Mouse (Mus musculus) frontal cortex, postnatal 14 days (tissue): Measurements from ENCODE around the gene Ncbp2.
A peak's percentile ranks its signal among the peaks of the same experiment; 100 is the strongest.
"Not testable (repeated sequence)": the region's sequence is repeated elsewhere in the genome, so short reads cannot be mapped to it uniquely, and the experiment has no call there.

ENCODE experiments used
- DNase-seq, 2 experiments: peaks; one replicate each; pipeline ENCODE4 v3.0.0; 2022; ENCODE audit warnings: low spot score in 2 of 2

The Ncbp2 gene

DNA sequence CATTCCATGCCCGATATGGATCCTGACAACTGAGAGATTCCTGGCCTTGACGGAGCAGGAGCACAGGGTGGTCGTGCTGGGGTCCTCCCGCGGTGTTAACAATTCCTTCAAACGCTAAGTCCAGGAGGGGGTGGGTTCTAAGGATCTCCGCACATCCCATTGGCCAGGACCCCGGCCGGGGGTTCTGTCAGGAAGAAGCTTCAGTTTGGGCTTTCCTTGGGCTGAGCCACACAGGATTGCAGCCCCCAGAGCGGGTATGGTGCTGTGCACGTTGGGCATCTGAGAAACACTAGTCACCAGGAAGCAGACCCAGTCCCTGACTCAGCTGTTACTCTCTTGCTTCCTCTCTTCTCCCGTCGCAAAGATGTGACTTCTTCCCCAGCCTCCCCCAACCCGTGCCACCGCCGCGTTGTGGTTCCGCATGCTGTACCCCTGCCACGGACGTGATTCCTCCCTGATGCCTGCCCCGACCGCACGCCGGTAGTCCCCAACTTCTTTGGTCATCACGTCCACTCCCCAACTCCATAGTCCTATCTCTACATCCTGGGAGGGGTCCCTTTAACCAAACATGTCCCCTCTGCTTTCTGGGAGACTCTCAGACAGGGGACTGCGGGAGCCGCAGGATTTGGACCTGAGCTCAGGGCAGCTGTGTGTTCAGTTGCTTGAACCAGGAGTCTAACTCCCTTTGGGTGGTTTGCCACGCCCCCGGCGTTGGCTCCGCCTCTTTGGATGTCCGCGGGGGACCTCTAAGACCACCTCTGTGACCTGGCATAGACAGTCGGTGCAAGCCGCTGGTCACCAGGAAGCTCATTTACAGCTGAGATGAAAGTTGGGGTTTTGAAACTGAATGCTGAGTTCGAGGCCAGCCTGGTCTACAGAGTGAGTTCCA lies 13.0 kb upstream of the Ncbp2 start:
- DNase-seq, result peak in 1 of 2 experiments; percentile 40

DNA sequence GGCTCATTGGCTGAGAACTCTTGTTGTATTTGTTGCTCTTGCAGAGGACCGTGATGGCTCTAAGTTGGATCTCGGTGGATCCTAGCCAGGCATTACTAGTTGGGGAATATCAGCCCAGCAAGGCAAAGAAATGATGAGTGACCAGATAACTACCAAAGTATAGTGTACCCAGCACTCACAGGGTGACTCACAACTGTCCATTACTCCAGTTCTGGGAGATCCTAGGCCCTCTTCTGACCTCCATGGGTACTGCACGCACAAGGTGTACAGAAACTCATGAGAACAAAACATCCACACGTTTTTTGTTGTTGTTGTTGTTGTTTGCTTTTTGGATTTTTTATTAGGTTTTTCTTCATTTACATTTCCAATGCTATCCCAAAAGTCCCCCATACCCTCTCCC lies 11.7 kb upstream of the Ncbp2 start:
- DNase-seq, result no peak

DNA sequence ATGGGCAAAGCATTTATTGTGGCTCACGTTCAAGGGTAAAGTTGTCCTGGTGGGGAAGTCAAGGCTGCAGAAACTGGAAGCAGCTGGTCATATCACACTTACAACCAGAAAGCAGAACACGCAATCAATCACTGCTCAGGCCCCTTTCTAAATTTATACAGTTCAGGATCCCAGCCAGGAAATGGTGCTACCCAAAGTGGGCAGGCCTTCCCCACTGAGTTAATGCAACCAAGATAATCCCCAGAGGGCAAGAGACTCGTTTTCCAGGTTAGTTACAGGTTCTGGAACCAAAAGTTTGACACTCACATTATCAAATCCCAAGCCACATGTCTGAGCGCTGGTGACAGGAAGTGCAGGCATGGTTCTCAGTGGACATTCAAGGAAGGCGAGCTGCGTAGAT lies 9.5 kb upstream of the Ncbp2 start:
- no peak for DNase-seq

DNA sequence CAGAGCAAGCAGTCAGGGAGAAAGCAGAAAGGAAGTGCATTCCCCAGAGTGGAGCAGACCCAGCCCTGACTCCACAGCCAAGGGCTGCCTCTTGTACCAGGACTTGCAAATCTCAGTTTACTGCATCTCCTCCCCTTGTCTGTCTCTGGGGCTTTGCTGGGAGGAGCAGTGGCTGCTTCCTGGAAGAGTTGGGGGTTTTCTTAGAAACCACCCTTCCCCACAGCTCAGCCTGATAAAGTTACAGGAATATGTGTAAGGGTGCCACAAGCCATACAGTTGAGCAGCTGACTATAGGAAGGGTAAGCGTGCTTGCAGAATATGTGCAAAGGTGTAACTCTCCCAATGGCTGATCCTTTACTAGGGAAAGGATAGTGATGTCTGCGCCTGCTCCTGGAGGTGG lies 7.7 kb upstream of the Ncbp2 start:
- no peak for DNase-seq

DNA sequence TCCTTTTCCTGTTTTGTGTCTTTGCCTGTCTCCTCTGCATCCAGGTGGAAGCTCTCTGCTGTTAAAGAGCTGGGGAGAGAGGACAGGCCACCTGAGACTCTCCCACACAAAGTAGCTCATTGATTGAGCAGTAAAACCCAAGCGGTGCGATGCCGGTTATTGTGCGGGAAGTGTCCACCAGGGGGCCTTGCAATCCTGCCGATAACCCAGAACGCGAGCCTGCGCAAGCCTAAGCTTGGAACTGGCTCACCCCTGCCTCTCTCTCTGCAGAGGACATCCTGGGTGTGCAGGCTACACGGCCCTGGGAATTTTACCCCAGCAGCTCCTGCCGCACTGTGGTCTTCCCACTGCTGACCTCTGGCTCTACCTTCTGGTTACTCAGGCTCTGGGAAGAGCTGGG lies 4.3 kb upstream of the Ncbp2 start:
- peak in 1 of 2 experiments; percentile 79 for DNase-seq

DNA sequence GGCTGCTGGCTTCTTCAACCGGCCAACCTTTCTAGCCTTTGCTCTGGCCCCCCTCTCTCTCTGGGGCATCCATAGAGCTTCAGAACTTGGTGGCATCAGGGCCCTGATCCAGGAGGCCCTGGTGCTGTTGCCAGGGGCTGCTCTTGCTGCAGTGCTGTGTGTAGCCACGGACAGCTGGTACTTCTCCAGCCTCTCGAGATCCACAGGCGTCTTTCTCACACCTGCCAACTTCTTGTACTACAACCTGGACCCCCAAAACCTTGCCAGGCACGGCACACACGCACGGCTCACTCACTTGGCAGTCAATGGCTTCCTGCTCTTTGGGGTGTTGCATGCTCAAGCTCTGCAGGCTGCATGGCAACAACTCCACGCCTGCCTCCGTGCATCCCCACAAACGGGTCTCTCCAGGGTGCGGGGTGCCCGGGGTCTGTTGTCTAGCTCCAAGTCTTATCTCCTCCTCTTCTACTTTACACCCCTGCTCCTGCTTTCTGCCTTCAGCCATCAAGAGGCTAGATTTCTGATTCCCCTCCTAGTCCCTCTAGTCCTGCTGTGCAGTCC lies 3.5 kb upstream of the Ncbp2 start:
- no peak for DNase-seq

DNA sequence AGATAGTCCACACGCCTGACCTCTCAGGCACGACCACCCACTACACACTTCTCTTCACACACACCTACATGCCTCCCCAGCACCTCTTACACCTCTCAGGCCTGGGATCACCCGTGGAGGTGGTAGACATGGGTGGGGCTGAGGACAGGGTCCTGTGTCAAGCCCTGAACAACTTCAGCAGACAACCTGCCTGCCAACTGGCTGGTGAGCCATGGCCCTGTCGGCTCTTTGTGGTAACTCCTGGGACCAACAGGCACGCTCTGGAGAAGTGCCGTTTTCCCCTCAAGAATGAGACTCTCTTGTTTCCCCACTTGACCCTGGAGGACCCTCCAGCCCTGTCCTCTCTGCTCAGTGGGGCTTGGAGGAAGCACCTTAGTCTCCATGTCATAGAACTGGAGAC lies 2.9 kb upstream of the Ncbp2 start:
- no peak for DNase-seq

DNA sequence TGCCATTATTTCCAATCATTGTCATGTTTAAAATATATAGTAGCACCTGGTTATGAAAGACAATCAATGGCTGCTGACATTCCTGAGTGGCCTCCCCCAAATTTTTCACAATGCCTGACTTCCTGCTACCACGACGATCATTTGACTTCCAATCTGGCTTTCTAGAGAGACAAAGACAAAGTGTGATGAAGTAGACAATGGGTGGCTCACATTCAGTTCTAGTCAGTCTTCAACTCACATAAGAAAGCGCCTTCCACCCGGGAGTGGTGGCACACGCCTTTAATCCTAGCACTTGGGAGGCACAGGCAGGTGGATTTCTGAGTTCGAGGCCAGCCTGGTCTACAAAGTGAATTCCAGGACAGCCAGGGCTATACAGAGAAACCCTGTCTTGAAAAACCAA lies 2.3 kb upstream of the Ncbp2 start:
- DNase-seq, result not testable (repeated sequence)

DNA sequence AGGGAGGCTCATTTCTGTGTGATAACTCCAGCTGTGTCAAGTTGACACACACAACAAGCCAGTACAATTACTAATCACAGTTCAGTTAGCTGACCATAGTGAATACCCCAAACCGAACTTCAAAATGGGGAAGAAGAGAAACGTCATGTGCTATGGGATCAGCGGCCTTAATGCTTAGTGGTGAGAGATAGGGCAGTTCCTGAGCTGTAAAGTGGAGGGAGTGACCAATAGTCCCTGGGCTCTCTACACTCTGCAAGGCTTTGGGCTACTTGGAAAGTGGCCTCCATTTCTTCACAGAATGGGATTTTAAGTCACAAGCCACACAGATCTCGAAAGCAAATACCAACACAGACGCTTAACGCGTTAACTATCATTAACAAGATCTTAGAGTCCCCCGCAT lies 980 bp upstream of the Ncbp2 start:
- no peak for DNase-seq

DNA sequence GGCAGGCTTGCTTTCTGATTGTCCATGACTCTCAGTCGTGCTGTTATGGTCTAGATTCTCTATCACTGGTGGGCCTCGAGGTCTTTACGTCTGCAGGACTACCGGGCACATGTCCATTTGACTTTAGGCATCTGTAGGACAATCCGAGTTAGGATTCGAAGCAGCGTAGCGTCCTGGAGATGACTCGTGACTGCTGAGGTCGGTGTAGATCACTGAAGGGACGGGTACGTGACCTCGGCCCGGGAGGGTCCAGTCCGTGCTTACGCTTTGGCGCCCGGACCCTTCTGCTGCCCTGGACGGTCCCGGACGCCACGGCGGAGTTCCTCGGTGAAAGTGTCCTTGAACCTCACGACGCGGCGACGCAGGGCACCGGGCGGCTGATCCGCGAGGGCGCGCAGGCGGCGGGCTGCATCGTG lies 404 bp upstream of the Ncbp2 start:
- no peak for DNase-seq

DNA sequence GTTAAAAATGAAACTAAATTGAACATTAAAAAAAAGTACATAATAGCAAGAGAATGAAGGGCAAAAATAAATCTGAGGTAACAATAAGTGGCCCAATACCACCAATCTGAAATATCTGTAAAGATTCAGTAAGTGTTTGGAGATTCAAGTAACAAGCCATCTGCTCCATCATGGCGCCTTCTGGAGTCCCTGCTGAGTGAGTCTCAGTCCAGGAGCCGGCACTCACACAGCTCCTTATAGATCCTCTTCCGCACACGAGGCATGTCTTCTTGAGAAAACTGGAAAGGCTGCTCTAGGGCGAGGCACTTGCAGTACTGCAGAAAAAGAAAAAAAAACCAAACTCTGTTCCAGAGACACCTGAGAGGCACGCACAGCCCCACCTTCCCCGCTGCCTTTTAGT lies 14.9 kb downstream of the Ncbp2 start:
- DNase-seq, result peak in 1 of 2 experiments; percentile 15

DNA sequence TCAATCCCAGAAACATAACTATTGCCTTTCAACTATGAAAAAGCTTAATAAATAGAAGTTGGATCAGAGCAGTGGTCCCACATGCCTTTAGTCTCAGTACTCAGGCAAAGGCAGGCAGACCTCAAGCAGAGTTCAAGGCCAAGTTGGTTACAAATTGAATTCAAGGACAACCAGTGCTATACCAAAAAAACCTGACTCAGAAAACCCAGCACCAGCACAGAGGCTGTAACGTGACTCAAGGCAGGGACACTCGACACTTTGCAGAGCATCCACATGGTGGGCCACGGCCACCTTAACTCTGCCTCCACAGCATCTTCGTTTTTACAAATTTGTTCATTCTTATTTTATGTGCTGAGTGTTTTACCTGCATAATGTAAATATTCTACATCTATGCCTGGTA lies 26.9 kb downstream of the Ncbp2 start:
- no peak for DNase-seq

DNA sequence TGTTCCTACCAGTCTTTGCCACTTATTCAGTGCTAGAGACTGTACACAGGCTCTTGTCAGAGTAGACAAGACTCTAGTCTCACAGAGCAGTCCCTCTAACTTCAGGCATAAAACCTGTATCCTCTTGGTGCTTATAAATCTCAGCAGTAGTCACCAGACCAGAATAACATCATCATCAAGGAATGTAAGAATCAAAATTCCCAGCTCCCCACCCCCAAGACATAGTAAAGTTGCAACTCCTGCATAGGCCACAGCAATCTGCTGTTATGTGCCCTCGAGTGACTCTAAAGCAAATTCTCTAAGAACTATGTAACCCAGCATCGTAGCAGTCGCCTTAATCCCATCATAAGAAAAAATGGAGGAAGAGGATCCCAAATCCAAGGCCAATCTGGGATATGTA lies 31.2 kb downstream of the Ncbp2 start:
- DNase-seq, result no peak

DNA sequence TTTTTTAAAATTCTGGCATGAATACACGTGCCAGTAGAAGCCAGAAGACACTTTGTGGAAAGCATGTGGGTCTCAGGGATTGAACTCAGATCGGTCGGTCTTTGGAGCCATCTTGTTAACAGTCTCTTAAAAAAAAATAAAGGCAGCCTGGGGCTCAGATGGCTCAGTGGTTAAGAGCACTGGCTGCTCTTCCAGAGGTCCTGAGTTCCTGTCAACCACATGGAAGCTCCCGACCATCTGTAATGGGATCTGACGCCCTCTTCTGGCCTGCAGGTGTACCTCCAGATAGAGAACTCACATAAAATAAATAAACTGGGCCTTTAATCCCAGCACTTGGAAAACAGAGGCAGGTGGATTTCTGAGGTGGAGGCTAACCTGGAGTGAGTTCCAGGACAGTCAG lies 32.6 kb downstream of the Ncbp2 start:
- no peak for DNase-seq

DNA sequence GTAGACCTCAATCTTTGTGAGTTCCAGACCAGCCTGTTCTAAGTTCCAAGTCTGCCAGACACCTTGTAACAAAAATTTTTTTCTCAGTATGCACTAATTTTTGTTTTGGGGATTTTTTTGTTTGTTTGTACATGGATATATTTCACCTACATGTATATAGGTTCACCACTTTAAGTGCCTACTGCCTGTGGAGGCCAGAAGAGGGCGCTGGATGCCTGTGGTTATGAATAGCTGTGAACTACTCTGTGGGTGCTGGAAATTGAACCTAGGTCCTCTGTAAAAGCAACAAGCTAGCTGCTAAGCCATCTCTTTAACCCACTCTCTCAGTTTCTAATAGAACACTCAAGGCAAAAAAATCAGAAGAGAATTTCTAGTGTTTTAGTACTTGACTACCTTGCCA lies 43.7 kb downstream of the Ncbp2 start:
- no peak for DNase-seq

DNA sequence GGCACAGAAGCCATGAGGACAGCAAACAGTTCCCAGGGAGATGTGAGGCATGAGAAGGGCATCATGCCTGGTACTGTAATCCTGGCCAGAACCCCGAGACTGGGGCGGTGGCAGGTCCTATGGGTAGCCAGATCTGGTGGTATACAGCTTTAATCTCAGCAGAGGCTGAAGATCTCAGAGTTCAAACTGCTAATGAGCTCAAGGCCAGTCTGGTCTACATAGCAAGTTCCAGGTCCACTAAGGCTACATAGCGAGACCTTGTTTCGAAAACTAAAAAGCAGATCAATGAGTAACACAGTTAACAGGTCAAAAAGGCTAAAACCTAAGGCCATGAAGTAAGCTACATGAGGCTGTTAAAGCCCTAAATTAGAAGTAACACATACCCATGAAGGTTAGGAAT lies 44.9 kb downstream of the Ncbp2 start:
- no peak for DNase-seq

DNA sequence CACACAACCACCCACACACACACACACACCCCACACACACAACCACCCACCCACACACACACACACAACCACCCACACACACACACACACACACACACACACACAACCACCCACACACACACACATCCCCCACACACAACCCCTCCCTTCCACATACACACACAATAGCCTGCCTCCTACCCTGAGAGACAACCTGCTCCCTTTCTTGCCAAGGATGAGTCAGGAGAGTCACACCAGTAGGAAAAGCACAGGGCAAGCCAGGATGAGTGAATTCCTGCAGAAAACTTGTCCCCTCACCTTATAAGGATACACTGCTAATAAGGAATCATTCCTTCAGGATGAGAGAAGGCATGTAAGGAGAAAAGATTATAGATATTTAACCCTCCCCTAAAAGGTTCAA lies 45.6 kb downstream of the Ncbp2 start:
- no peak for DNase-seq

DNA sequence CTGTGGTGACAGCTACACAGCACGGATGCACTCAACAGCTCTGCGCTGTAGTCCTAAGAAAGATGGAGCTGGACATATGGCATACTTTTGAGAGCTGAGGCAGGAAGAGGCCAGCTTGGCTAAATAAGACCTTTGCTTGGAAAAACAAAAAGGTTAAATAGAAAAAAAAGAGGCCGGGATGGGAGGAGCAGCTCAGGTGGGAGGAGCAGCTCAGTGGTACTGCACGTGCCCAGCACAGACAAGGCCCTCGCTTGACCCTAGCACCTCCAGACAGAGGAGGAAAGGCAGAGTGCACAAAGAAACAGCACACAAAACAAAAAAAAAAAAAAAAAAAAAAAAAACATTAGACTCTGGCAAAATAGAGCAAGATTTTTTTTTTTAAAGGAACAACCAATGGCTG lies 48.1 kb downstream of the Ncbp2 start:
- DNase-seq, result no peak

DNA sequence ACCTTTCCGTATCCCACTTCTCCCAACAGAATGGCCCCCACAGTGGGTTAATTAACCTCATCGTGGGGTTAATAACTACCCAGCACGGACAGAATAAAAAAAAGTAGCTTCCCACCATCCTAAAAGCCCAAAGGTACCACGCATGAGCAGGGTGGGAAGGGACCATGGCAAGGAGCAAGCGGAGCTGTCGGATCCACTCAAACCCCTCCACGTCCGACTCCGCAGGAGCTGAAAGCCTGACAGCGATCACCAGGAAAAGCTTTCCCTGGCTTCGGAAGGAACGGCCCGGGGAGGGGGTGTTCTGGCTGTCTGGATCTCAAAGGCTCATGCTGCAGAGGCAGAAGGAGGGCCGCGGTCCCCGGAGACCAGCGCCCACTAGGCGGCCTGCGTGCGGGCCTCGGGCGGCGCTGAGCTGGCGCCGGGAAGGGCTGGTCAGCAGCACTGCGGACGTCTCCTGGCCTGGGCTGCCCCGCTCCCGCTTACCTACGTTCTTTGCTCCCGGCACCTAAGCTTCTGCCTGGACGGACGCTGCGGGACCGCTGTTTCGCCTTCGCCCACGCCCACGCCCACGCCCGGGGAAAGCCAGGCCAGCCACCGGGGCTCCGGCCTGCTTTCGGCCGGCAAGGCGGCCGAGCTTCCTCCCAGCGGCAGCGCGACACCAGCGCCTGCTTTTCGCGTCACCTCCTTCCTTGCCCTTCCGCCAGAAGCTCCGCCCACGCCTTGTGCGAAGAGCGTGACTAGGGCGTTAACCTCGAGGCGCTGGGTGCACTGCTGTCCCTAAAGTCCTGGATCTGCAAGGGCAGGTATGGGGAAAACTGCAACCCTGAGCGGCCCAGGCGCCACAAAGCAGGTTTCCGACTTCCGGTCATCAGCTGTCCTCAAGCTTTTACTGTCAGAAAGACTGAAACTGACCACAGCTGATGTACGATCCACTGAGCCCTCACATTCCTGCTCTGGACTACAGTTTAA lies 54.5 kb downstream of the Ncbp2 start, which contains the start of gene Senp5:
TSS of gene Senp5 (minus strand) at position 779 of the 969 bp plus-strand sequence.
- DNase-seq, result peak; percentile 81 to 82

DNA sequence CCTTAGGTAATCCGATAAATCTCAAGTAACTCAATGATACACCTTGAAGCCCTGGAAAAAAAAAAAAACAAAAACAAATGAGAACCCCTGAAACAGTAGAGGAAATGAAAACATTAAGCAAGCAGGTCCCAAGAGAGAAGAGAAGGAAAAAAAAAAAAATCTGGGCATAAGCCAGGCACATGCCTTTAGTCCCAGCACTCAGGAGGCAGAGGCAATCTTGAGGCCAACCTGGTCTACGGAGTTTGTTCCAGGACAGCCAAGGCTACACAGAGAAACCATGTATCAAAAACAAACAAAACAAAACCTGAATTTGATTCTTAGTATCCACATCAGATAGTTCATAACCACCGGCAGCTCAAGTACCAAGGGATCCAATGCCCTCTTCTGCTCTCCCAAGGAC lies 56.4 kb downstream of the Ncbp2 start:
- no peak for DNase-seq

DNA sequence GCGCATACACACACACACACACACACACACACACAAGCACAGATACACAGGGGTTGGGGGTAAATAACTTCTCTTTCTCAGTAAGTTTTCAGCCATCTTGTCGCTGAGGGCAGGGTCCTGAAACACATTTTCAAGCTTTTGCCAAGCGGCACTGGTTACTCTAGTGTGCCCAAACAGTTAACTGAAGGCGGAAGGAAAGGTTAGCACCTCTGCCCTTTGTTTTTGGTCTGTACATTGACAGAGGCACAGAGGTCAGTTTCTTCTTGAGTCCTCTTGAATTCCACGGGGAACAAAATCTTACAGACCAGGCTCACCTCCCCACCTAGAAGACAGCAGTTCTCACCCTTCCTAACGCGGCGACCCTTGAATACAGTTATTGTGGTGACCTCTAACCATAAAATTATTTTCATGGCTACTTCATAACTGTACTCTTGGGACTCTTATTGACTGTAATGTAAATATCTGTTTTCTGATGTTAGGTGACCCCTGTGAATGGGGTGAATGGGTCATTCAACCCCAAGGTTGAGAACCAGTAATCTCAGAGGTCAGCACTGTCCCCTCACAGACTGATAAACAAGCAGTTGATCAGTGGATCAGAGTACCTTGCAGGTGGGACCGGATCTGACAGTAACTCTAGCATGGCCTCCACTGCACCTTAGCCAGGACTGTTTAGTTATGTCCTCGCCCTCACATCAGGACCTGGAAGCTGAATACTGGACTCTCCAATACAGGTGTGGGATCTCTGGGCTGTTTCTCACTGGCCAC lies 60.4 kb downstream of the Ncbp2 start:
- DNase-seq, result no peak

DNA sequence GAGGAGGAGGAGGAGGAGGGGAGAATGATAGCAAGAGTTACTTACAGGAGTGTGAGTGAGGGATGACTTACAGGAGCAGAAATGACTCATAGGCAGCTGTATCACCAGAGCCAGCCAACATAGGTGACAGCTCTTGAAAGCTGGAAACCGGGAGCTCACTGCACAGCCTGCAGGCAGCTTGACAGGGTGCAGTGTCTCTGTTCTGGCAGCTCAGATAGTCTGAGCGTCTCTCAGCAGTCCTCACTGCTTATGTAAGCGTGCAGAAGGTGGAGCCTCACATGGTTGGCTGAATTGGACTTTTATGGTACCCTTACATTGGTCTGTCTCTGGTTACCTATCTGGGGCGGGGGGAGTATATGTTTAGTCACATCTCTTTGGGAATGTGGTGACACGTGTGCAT lies 61.6 kb downstream of the Ncbp2 start:
- DNase-seq, result no peak
